Mouse (Mus musculus): ENCODE data around the gene H2afb1. TPM values are rescaled to one million over a fixed set of nuclear protein-coding genes. Genes with fewer than 3 reads are reported as not detected.
"Not testable (repeated sequence)": the region's sequence is repeated elsewhere in the genome, so short reads cannot be mapped to it uniquely, and the experiment has no call there.

H2afb1 gene
- not detected for total RNA-seq (2021)
- long read RNA-seq, experiment 1, result 0 reads
- long read RNA-seq, experiment 2, result 0 reads

- DNase-seq (ENCODE audit: low spot score in 2 of 2), result not testable (repeated sequence)
Measured at GRCm38 (mm10) chrX:117014457-117014856, at the start of gene H2afb1. Gene H2afb1 (plus strand): TSS chrX:117014757.

DNA sequence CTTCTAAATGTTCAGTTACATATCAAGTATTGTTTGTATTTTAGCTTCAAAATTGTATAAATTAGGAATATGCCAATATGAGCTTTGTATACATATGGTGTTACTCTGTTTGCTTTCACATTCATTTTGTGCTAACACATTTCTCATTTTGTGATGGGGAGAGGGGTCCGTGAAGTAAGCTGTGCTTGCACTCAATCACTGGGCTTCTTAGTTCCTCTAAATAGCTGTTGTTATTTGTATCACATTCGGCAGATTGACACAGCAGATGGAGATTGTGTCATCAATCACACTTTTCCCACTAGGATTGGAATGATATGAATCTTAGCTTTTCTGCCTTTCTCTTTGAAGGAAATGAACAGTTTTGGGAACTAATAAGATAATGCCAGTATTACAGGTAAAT, 21.5 kb downstream of the H2afb1 start:
- no peak for DNase-seq (ENCODE audit: low spot score in 2 of 2)
